Comparison of ENCODE assay signal across 8 mouse cellular contexts in genomic region chr2:65931841-65932311, GRCm38 (mm10).
DNase-seq lines count a peak whose midpoint lies in the region; ATAC-seq lines count a peak whose summit lies in the region.

No protein-coding gene starts in this region.

- 5% methylated on average over 11 of the region's 11 CpGs for WGBS in heart, embryonic 16.5 days
- 6% methylated on average over 11 of the region's 11 CpGs for WGBS in liver, embryonic 12.5 days (ENCODE audit: insufficient replicate concordance)

- H3K4me1 ChIP-seq in heart, embryonic 16.5 days (ENCODE audit: control insufficient read depth, insufficient read depth, low read length) = no peaks in the 10 kb centered on the region
- H3K4me1 ChIP-seq in liver, embryonic 12.5 days = peaks cover 21% of the 10 kb centered on the region

- H3K27ac ChIP-seq in heart, embryonic 16.5 days (ENCODE audit: low read length) = no peak overlapping the region
- no peak overlapping the region for H3K27ac ChIP-seq in liver, embryonic 12.5 days

- peak; percentile 63; the same call in 1 of the 2 replicates for ATAC-seq in heart, embryonic 16.5 days (replicated peaks; ENCODE audit: extremely low read depth, insufficient read depth, low FRiP score)
- ATAC-seq in liver, embryonic 12.5 days = peak; percentile 77

- no peaks in the 10 kb centered on the region for H3K36me3 ChIP-seq in heart, embryonic 16.5 days (ENCODE audit: control insufficient read depth, insufficient read depth)
- no peaks in the 10 kb centered on the region for H3K36me3 ChIP-seq in liver, embryonic 12.5 days

- peak overlapping the region; percentile 82 for H3K4me2 ChIP-seq in heart, embryonic 16.5 days (ENCODE audit: low read depth, low read length)
- H3K4me2 ChIP-seq in liver, embryonic 12.5 days = peak overlapping the region; percentile 81

- peak overlapping the region; percentile 71 for H3K9ac ChIP-seq in heart, embryonic 16.5 days (ENCODE audit: low read length)
- H3K9ac ChIP-seq in liver, embryonic 12.5 days = peak overlapping the region; percentile 70

- H3K4me3 ChIP-seq in heart, embryonic 16.5 days (ENCODE audit: low read length) = peak overlapping the region; percentile 60
- peak overlapping the region; percentile 63 for H3K4me3 ChIP-seq in liver, embryonic 12.5 days

- H3K9me3 ChIP-seq in heart, embryonic 16.5 days (replicated peaks; ENCODE audit: control insufficient read depth, low read length) = no peaks in the 10 kb centered on the region
- no peaks in the 10 kb centered on the region for H3K9me3 ChIP-seq in liver, embryonic 12.5 days (replicated peaks)

- DNase-seq in gastrocnemius, postnatal 10 days = peak; percentile 14
- DNase-seq in gastrocnemius, adult 8-10 months (ENCODE audit: low spot score in 2 of 2) = no peak
- peak; percentile 63 for DNase-seq in embryo, embryonic 11.5 days (ENCODE audit: low read depth, low spot score)
- DNase-seq in kidney, postnatal 25 days = peak; percentile 73 to 83
- peak; percentile 10 for DNase-seq in ovary, postnatal 14 days (ENCODE audit: low spot score)
- DNase-seq in spleen, postnatal 36 days (ENCODE audit: low spot score in 2 of 2) = no peak

- no peaks in the 10 kb centered on the region for H3K27me3 ChIP-seq in heart, embryonic 16.5 days (ENCODE audit: control insufficient read depth, insufficient read depth, low read length)
- no peaks in the 10 kb centered on the region for H3K27me3 ChIP-seq in liver, embryonic 12.5 days (replicated peaks)

Comparison
In these comparisons a context has a peak if more than half of its experiments do, and no peak if none do; other contexts are left out.
1. DNase-seq: peak in gastrocnemius, postnatal 10 days (single experiment), embryo, embryonic 11.5 days (single experiment), kidney, postnatal 25 days (2 of 2) and ovary, postnatal 14 days (single experiment); none in gastrocnemius, adult 8-10 months (0 of 2) and spleen, postnatal 36 days (0 of 2).